Mouse (Mus musculus) cerebral cortex, adult 2 months (tissue): Measurements from ENCODE around the gene Sae1.

Experiments used
- WGBS: fragments of 180-500 bp; shearing (Covaris S2); methylation state at CpG from one replicate; pipeline ENCODE4 v1.1.7; 2018; 5-methylcytosine and 5-hydroxymethylcytosine counted together

Sae1 gene

GRCm38 (mm10) chr7:16402968-16403948 is 15.7 kb upstream of the Sae1 start:
- WGBS = 18% methylated on average over 21 of the region's 21 CpGs

GRCm38 (mm10) chr7:16402449-16402848 is 14.8 kb upstream of the Sae1 start:
- WGBS = 4% methylated on average over 9 of the region's 9 CpGs

GRCm38 (mm10) chr7:16401991-16402431 is 14.4 kb upstream of the Sae1 start:
- 0% methylated on average over 17 of the region's 17 CpGs for WGBS

DNA sequence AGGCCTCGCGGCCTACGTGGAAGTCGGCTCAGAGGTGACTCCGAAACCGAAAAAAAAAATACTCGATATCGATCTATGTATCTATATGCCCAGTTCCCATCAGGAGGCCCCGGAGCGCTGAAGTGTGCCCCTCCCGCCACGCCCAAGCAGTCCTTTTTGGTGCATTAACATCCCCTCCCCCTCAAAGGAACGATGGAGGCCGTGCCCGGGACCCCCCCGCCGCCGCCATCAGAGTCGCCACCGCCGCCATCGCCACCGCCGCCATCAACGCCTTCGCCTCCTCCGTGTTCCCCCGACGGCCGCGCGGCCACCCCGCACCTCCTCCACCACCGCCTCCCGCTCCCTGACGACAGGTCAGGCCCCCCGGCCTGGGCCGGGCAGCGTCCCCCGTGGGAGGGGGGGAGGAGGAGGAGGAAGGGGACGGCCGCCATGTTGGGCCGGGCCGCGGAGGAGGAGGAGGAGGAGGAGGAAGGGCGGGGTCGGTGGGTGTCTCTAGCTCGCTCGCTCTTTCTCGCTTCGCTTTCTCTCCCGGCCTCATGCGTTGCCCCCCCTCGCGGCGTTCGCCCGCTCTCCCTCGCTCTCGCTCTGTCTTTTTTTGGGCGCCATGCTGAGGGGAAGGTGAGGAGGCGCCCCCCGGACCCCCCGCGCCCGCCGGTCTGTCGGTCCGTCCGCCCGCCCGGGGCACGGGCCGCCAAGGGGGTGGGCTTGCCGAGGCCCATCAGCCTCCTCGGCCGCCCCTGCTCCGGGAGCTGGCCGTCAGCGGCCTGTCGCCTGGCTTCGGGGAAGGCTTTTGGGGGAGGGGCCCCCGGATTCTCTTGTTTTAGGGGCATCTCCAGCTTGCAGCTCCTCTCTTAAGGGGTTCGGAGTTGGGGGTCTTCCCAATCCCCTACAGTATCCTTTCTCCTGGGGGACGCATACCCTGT is 13.3 kb upstream of the Sae1 start, which contains the start of gene Zc3h4:
Zc3h4 (plus strand) TSS at position 222 of the 923 bp plus-strand sequence.
- 1% methylated on average over 70 of the region's 85 CpGs for WGBS

- WGBS = 1% methylated on average over 77 of the region's 77 CpGs
Observed at GRCm38 (mm10) chr7:16399820-16400688, 12.4 kb upstream of the Sae1 start.

- under 1% methylated on average over 31 of the region's 31 CpGs for WGBS
Observed at GRCm38 (mm10) chr7:16399098-16399819, 11.7 kb upstream of the Sae1 start.

GRCm38 (mm10) chr7:16398387-16399050 is 10.9 kb upstream of the Sae1 start:
- 46% methylated on average over 3 of the region's 3 CpGs for WGBS

DNA sequence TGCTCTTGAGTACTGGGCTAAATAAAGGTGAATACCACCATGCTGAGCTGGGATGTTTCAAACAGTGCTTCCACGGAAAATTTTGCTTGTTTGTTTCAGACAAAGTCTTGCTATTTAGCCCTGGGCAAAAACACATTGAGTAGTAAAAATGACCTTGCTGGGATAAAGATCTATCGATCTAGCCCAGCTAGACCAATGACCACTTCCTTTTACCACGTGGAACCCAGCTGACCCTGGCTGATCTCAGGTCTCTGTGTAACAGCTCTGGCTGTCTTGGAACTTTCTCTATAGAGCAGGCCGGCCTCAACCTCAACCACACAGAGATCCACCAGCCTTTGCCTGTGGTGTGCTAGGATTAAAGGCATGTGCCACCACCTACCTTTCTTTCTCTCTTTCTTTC is 9.9 kb upstream of the Sae1 start:
- WGBS = 88% methylated on average over 4 of the region's 4 CpGs

DNA sequence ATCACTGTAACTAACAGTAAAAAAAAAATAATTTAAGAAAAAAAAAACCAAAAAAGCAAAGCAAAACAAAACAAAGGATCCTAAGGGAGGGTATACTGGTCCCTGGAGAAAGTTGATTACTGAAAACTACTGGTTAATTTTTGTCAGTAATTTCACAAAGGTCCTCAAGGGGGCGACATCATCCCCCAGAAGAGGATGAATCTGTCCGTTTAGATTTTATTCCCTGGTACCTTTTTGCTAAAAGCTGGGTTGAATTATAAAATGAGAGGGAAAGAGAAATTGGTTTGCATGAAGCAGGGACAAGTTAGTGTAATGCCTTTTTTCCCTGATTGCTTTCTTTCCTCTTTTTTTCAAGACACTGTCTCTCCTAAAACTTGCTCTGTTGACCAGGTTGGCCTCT is 8.3 kb upstream of the Sae1 start:
- 1% methylated on average over 2 of the region's 2 CpGs for WGBS

DNA sequence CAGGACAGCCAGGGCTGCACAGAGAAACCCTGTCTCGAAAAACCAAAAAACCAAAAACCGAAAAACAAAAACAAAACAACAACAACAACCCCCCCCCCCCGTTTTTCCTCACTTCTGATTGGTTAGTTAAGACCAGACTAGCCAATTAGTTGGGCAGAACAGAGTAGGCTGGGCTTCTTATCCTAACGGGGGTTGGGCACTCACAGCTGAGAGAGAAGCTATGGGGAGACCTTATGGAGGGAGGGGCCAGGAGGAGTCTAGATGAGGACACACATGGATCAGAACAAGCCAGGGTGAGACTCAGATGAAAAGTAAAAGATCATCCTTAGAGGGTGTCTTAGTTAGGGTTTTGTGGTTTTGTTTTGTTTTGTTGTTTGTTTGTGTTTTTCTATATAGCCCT is 5.3 kb upstream of the Sae1 start:
- 49% methylated on average over 4 of the region's 4 CpGs for WGBS

- 76% methylated on average over 2 of the region's 2 CpGs for WGBS
Observed at GRCm38 (mm10) chr7:16389942-16390341, 2.3 kb upstream of the Sae1 start.

DNA sequence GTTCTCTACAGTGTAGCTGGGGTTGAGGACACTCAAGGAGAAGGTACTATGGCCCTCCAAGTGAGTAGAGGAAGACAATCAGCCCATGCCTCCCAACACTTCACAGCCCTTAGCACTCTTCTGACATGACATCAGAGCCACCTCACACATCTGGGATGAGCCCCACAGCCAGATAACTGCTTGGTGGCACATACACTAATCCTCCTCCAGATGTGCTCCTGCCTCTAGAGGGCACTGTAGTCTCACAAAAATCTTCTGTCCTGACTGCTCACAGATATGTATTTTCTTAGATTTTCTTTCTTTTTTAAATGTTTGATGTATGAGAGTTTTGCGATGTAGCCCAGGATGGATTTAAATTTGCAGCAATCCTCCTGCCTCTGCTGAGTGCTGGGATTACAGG is 11.1 kb downstream of the Sae1 start:
- 57% methylated on average over 1 of the region's 1 CpGs for whole genome bisulfite sequencing

DNA sequence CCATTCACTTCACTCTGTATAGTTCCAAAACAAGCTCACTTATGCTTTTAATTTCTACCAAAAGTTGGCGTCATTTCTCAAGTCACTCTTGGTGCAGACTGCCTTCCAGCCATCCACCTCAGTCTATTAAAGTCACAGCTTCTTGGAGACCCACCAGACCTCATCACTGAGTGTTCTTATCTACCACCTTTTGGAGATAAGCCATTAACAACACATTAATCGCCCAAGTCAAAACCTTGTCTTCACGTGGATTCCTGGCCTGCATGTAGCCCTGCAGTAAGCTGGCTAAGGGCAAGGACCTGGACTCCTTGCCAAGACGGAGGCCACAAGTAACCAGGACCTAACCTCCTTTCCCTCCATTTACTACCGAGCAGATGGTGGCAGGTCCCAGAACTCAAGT is 12.6 kb downstream of the Sae1 start:
- WGBS = 82% methylated on average over 5 of the region's 5 CpGs

DNA sequence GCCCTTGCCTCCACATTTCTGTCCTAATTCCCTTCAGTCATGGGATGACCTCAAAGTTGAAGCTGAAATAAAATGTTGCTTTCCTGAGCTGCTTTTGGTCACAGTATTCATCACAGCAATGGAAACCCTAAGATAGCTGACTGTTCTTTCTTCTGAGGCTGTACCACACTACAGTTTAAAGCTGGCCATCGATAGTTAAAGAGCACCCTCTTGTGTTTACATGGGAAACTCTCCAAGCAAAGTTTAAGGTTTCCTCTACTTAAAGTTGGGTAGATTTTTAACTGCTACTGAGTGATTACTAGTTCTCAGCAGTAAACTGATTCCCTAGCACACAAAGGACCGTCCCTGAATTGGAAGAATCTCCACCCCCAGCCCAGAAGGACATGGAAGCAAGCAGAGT is 13.9 kb downstream of the Sae1 start:
- WGBS = 40% methylated on average over 2 of the region's 2 CpGs

DNA sequence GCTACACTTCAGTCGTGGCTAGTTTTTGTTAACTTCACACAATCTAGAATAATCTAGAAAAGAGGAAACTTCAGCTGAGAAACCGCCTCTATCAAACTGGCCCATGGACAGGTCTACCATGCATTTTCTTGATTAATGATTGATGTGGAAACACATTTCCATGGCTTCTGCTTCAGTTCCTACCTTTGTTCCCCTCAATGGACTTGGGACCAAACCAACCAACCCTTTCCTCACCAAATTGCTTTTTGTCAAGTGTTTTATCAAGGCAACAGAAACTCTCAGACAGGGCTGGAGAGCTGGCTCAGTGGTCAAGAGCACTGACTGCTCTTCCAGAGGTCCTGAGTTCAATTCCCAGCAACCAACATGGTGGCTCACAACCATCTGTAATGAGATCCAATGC is 17.0 kb downstream of the Sae1 start:
- 97% methylated on average over 2 of the region's 2 CpGs for WGBS

- WGBS = 78% methylated on average over 2 of the region's 2 CpGs
Observed at GRCm38 (mm10) chr7:16368835-16369234, 18.8 kb downstream of the Sae1 start.

- 75% methylated on average over 4 of the region's 4 CpGs for WGBS
Observed at GRCm38 (mm10) chr7:16366669-16367068, 20.9 kb downstream of the Sae1 start.

GRCm38 (mm10) chr7:16366133-16366646 is 21.4 kb downstream of the Sae1 start:
- WGBS = 68% methylated on average over 10 of the region's 10 CpGs

GRCm38 (mm10) chr7:16364901-16365500 is 22.6 kb downstream of the Sae1 start:
- WGBS = 59% methylated on average over 4 of the region's 4 CpGs
